12 mouse cellular contexts compared by ENCODE assay signal in the genomic region with DNA sequence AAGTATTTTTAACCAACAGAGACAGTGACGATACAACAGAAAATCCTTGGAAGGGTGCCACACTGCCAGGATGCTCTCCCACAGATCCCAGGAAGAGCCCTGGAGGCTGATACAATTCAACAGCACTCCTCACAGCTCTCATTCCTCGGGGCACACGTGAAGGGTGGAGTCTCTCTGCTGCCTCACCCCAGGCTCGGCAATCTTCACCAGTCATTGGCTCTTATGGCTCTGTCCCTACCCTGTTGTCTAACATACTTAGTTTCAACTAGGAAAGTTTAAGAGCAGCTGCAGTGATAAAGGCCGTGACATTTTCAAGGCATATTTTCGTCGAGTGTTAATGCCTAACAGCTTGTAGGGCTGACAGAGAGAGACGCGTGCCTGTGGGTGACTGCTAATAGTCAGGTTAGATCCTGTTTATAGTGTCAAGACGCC.
DNase-seq lines count a peak whose midpoint lies in the region; ATAC-seq and TF ChIP-seq lines count a peak whose summit lies in the region.
"Had no signal": no experiment of that assay in that cellular context is flagged by ENCODE, and none has a peak within 500 bp of the region (broad histone marks: within the 10 kb centered on the region; RNA-seq: fewer than 3 reads in every experiment).

No protein-coding gene starts in this region.

- TF ChIP-seq CTCF in cerebellum, adult 2 months (IDR thresholded peaks at IDR 0.05; ENCODE audit: borderline replicate concordance, insufficient read depth, low read depth, low read length): no peak

- no peaks in the 10 kb centered on the region for H3K9me3 ChIP-seq in kidney, embryonic 14.5 days (ENCODE audit: control insufficient read depth, low read length)
- H3K9me3 ChIP-seq: liver, embryonic 12.5 days had no signal

- 9% methylated on average over 10 of the region's 10 CpGs for WGBS in cerebellum, adult 2 months
- 61% methylated on average over 10 of the region's 10 CpGs for WGBS in kidney, embryonic 14.5 days

- peaks cover 17% of the 10 kb centered on the region for H3K4me1 ChIP-seq in cerebellum, adult 2 months (ENCODE audit: control insufficient read depth, insufficient read depth, low read length)
- no peaks in the 10 kb centered on the region for H3K4me1 ChIP-seq in kidney, embryonic 14.5 days (ENCODE audit: control insufficient read depth, insufficient read depth, low read length)
- H3K4me1 ChIP-seq: liver, embryonic 12.5 days had no signal

- 0 out of 2 replicates have a peak, but pooled peaks have one; percentile 11 for TF ChIP-seq POLR2A in cerebellum, adult 2 months (IDR thresholded peaks at IDR 0.05; ENCODE audit: borderline replicate concordance, insufficient read depth, low read length)

- H3K9ac ChIP-seq in kidney, embryonic 14.5 days (ENCODE audit: low read depth, low read length): no peak overlapping the region
- H3K9ac ChIP-seq: liver, embryonic 12.5 days had no signal

- H3K27me3 ChIP-seq in cerebellum, adult 2 months (ENCODE audit: control insufficient read depth, insufficient read depth, low read length): no peaks in the 10 kb centered on the region
- no peaks in the 10 kb centered on the region for H3K27me3 ChIP-seq in kidney, embryonic 14.5 days (ENCODE audit: control insufficient read depth, insufficient read depth, low read length)
- H3K27me3 ChIP-seq: liver, embryonic 12.5 days had no signal

- H3K36me3 ChIP-seq in kidney, embryonic 14.5 days (ENCODE audit: control insufficient read depth, insufficient read depth, low read length): no peaks in the 10 kb centered on the region
- H3K36me3 ChIP-seq: liver, embryonic 12.5 days had no signal

- 0 out of 2 replicates have a peak overlapping the region, but pooled peaks have one; percentile 51 for H3K27ac ChIP-seq in cerebellum, adult 2 months (ENCODE audit: insufficient read depth, low read length)
- H3K27ac ChIP-seq in kidney, embryonic 14.5 days (ENCODE audit: low read depth, low read length): no peak overlapping the region
- H3K27ac ChIP-seq: liver, embryonic 12.5 days; macrophage had no signal

- H3K4me3 ChIP-seq in cerebellum, adult 2 months (replicated peaks; ENCODE audit: insufficient read depth, low read depth, low read length): no peak overlapping the region
- no peak overlapping the region for H3K4me3 ChIP-seq in kidney, embryonic 14.5 days (ENCODE audit: low read length)
- H3K4me3 ChIP-seq: liver, embryonic 12.5 days had no signal

- intact Hi-C loops in left cerebral cortex, postnatal 14 days (cut with DNase I): no loop called here
- intact Hi-C loops in left cerebral cortex, postnatal 10 days (cut with DNase I): no loop called here

- H3K4me2 ChIP-seq in kidney, embryonic 14.5 days (replicated peaks; ENCODE audit: low read depth, low read length): no peak overlapping the region
- H3K4me2 ChIP-seq: liver, embryonic 12.5 days had no signal

- ATAC-seq in kidney, embryonic 14.5 days (ENCODE audit: low FRiP score, low TSS enrichment): no peak
- ATAC-seq: liver, embryonic 12.5 days had no signal

- peak; percentile 20 to 69 for DNase-seq in frontal cortex, adult 2 months (ENCODE audit: extremely low spot score in 1 of 2, low spot score in 1 of 2)
- DNase-seq in frontal cortex, postnatal 14 days (ENCODE audit: low spot score in 2 of 2): no peak
- peak; percentile 41 to 58 for DNase-seq in left cerebral cortex, postnatal 14 days (ENCODE audit: low spot score in 2 of 2)
- no peak for DNase-seq in left cerebral cortex, postnatal 10 days (ENCODE audit: extremely low spot score in 1 of 2, low spot score in 2 of 2)
- peak; percentile 67 to 85 for DNase-seq in cerebellum, adult 2 months
- peak; percentile 59 for DNase-seq in layer of hippocampus, adult 9-11 months
- DNase-seq in spleen, postnatal 10 days (ENCODE audit: low spot score in 2 of 2): no peak
- DNase-seq: kidney, postnatal 14 days; thymus, postnatal 25 days had no signal

Comparison
In these comparisons a context has a peak if more than half of its experiments do, and no peak if none do; other contexts are left out.
1. DNase-seq: peak in frontal cortex, adult 2 months (2 of 2), left cerebral cortex, postnatal 14 days (2 of 2), cerebellum, adult 2 months (2 of 2) and layer of hippocampus, adult 9-11 months (single experiment); none in frontal cortex, postnatal 14 days (0 of 2), left cerebral cortex, postnatal 10 days (0 of 2) and spleen, postnatal 10 days (0 of 2).